Mouse (Mus musculus) CH12.LX (cell line): ENCODE data around the gene Afdn. TPM values are rescaled to one million over a fixed set of nuclear protein-coding genes. Genes with fewer than 3 reads are reported as not detected.
"Not testable (repeated sequence)": the region's sequence is repeated elsewhere in the genome, so short reads cannot be mapped to it uniquely, and the experiment has no call there.

Experiments
- DNase-seq: peaks from one replicate; pipeline ENCODE4 v3.0.0-alpha.2; 2013; ENCODE audit errors: extremely low read depth
- H3K27ac ChIP-seq: 2 replicates; pipeline ENCODE4 v1.5.1; 2012; ENCODE audit warnings: low read depth, mild to moderate bottlenecking, control low read depth, moderate library complexity; ENCODE audit not compliant: insufficient read depth
- H3K27me3 ChIP-seq: replicated peaks from 2 replicates; pipeline ENCODE3; 2012; ENCODE audit warnings: inconsistent platforms
- H3K36me3 ChIP-seq, 2 experiments: replicated peaks in 1 of 2; 2 replicates each; pipeline versions ENCODE3 to v1.6.1; 2012; ENCODE audit warnings: inconsistent platforms in 1 of 2, low read length in 1 of 2, mild to moderate bottlenecking in 1 of 2, mixed read lengths in 1 of 2, moderate library complexity in 1 of 2; ENCODE audit not compliant: control insufficient read depth in 1 of 2, insufficient read depth in 1 of 2
- H3K4me1 ChIP-seq, 2 experiments: 2 replicates each; pipeline ENCODE4 v1.6.1; 2012; ENCODE audit warnings: inconsistent platforms in 1 of 2, moderate library complexity in 1 of 2; ENCODE audit not compliant: insufficient read depth in 2 of 2, control insufficient read depth in 1 of 2
- H3K4me2 ChIP-seq: 2 replicates; pipeline ENCODE4 v1.6.1; 2012; ENCODE audit warnings: low read depth, mild to moderate bottlenecking, control low read depth; ENCODE audit not compliant: poor library complexity, insufficient read depth, severe bottlenecking
- H3K4me3 ChIP-seq, 3 experiments: fragments of 150-350 bp in 1 of 3; sonication (generic) in 1 of 3; replicated peaks in 1 of 3; 2 replicates each; pipeline versions ENCODE3 to v1.5.1; 2011 to 2012; ENCODE audit warnings: low read depth in 2 of 3, low read length in 2 of 3, mild to moderate bottlenecking in 2 of 3, moderate library complexity in 2 of 3, control low read depth in 1 of 3, improper control_type of control experiment in 1 of 3, inconsistent platforms in 1 of 3, mixed read lengths in 1 of 3; ENCODE audit not compliant: poor library complexity in 1 of 3
- H3K79me2 ChIP-seq: replicated peaks from 2 replicates; pipeline ENCODE4 v1.6.1; 2012; ENCODE audit warnings: mild to moderate bottlenecking, moderate library complexity; ENCODE audit not compliant: control insufficient read depth, poor library complexity, insufficient read depth, severe bottlenecking; ENCODE audit errors: extremely low read depth
- H3K9ac ChIP-seq: 2 replicates; pipeline ENCODE4 v1.6.1; 2012; ENCODE audit warnings: low read depth, mild to moderate bottlenecking, control low read depth, moderate library complexity; ENCODE audit not compliant: insufficient read depth
- H3K9me3 ChIP-seq: replicated peaks from 2 replicates; pipeline ENCODE3; 2012; ENCODE audit warnings: low read length, inconsistent platforms, mixed read lengths
- CTCF ChIP-seq, 2 experiments: IDR thresholded peaks in 1 of 2; conservative IDR thresholded peaks in 1 of 2; 2 replicates each; pipeline ENCODE4 v1.5.1; 2011 to 2012; ENCODE audit warnings: low read depth in 2 of 2, low read length in 2 of 2, improper control_type of control experiment in 1 of 2, inconsistent platforms in 1 of 2, mild to moderate bottlenecking in 1 of 2, moderate library complexity in 1 of 2
- ELF1 ChIP-seq: IDR thresholded peaks from 2 replicates; pipeline ENCODE4 v1.6.1; 2014; ENCODE audit warnings: low read depth, mild to moderate bottlenecking, inconsistent platforms, low read length, improper control_type of control experiment
- EP300 ChIP-seq: IDR thresholded peaks from 2 replicates; pipeline ENCODE4 v1.6.1; 2011; ENCODE audit warnings: low read length, improper control_type of control experiment
- ETS1 ChIP-seq: conservative IDR thresholded peaks from 2 replicates; pipeline ENCODE4 v1.6.1; 2012; ENCODE audit warnings: low read depth, mild to moderate bottlenecking, inconsistent platforms, low read length, improper control_type of control experiment, moderate library complexity
- GABPA ChIP-seq: IDR thresholded peaks from 2 replicates; pipeline ENCODE4 v1.6.1; 2012; ENCODE audit warnings: low read depth, low read length, improper control_type of control experiment, inconsistent platforms; ENCODE audit not compliant: insufficient replicate concordance
- JUN ChIP-seq: IDR thresholded peaks from 2 replicates; pipeline ENCODE4 v1.6.1; 2011; ENCODE audit warnings: low read depth, mild to moderate bottlenecking, low read length, improper control_type of control experiment, moderate library complexity; ENCODE audit not compliant: insufficient read depth
- MAFK ChIP-seq: IDR thresholded peaks from 2 replicates; pipeline ENCODE4 v1.6.1; 2011; ENCODE audit warnings: low read length, improper control_type of control experiment; ENCODE audit not compliant: insufficient replicate concordance
- UBTF ChIP-seq: IDR thresholded peaks from 2 replicates; pipeline ENCODE4 v1.6.1; 2012; ENCODE audit warnings: low read depth, mild to moderate bottlenecking, inconsistent platforms, low read length, improper control_type of control experiment, moderate library complexity
- USF1 ChIP-seq: IDR thresholded peaks from 2 replicates; pipeline ENCODE4 v1.6.1; 2014; ENCODE audit warnings: low read depth, mild to moderate bottlenecking, inconsistent platforms, low read length, improper control_type of control experiment
- ZMIZ1 ChIP-seq: IDR thresholded peaks from 2 replicates; pipeline ENCODE4 v1.6.1; 2012; ENCODE audit warnings: low read depth, mild to moderate bottlenecking, inconsistent platforms, low read length, improper control_type of control experiment
- ZNF384 ChIP-seq: IDR thresholded peaks from 2 replicates; pipeline ENCODE4 v1.6.1; 2012; ENCODE audit warnings: low read depth, low read length, improper control_type of control experiment, inconsistent platforms
- dilution Hi-C: fragments of 300-500 bp; cut with MboI; formaldehyde crosslinking; loops from 2 replicates; pipeline ENCODE4 v1.14.3; 2020; ENCODE audit warnings: low sequenced_read_pairs; ENCODE audit not compliant: extremely low pct_unique_long_range_greater_than_20kb, extremely low pct_ligation_motif_present
- in situ Hi-C: fragments of 300-500 bp; cut with MboI; formaldehyde crosslinking; loops from 3 replicates; pipeline ENCODE4 v1.14.3; 2019; ENCODE audit warnings: low sequenced_read_pairs, low pct_ligation_motif_present, low pct_unique_long_range_greater_than_20kb, mixed read lengths
- polyA plus RNA-seq: library from polyadenylated mRNA; unstranded; fragments of >175 nt; gene quantifications from 2 replicates; pipeline ENCODE4 v1.2.1, GENCODE M21; 2012; ENCODE audit warnings: low read depth; ENCODE audit not compliant: insufficient read length
- total RNA-seq, 2 experiments: library from RNA; depleted of rRNA; stranded (reverse); fragments of 300-350 nt in 1 of 2; fragments of >200 nt in 1 of 2; gene quantifications; 2 replicates each; pipeline ENCODE4 v1.2.3; 2012 to 2014

Afdn gene
- total and polyA plus RNA-seq, 3 experiments: 11.5 to 18.3 (median 18.0) TPM

DNA sequence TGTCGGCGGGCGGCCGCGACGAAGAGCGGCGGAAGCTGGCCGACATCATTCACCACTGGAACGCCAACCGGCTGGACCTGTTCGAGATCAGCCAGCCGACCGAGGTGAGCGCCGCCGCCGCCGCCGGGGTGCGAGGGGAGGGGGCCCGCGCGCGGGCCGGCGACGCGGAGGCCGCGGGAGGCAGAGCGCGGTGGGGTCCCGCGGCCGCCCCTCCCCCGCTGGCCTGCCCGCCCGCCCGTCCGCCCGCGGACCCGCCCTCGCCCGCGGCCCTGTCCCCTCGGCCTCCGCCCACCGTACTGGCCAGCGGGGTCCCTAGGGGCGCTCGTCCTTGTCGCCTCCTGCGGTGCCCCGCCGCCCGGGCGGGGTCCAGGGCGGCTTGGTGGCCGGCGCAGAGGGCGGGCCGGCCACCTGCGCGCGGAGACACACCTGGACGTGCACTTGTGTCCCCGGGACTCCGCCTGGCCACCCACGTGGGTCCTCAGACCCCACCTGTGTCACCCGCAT lies 388 bp downstream of the Afdn start:
- H3K27ac ChIP-seq: no peak overlapping the region
- no peaks in the 10 kb centered on the region for H3K36me3 ChIP-seq
- TF ChIP-seq ZNF384: no peak
- no peak for TF ChIP-seq EP300
- TF ChIP-seq ELF1: no peak
- TF ChIP-seq GABPA: no peak
- TF ChIP-seq MAFK: no peak
- TF ChIP-seq UBTF: no peak
- no peak for TF ChIP-seq ZMIZ1
- H3K4me2 ChIP-seq: peak overlapping the region; percentile 96
- H3K9me3 ChIP-seq: peaks cover 6% of the 10 kb centered on the region
- peaks cover 6 to 11% of the 10 kb centered on the region in 2 experiments; a peak in 3 of 4 replicates for H3K4me1 ChIP-seq
- DNase-seq: no peak
- in situ Hi-C loops: no loop called here
- H3K4me3 ChIP-seq: peak overlapping the region; percentile 32 to 85 (median 63)
- peaks cover 17% of the 10 kb centered on the region for H3K27me3 ChIP-seq
- dilution Hi-C loops: no loop called here
- peak overlapping the region; percentile 71 for H3K9ac ChIP-seq
- 0 out of 2 replicates have a peak, but pooled peaks cover 2% of the 10 kb centered on the region for H3K79me2 ChIP-seq

DNA sequence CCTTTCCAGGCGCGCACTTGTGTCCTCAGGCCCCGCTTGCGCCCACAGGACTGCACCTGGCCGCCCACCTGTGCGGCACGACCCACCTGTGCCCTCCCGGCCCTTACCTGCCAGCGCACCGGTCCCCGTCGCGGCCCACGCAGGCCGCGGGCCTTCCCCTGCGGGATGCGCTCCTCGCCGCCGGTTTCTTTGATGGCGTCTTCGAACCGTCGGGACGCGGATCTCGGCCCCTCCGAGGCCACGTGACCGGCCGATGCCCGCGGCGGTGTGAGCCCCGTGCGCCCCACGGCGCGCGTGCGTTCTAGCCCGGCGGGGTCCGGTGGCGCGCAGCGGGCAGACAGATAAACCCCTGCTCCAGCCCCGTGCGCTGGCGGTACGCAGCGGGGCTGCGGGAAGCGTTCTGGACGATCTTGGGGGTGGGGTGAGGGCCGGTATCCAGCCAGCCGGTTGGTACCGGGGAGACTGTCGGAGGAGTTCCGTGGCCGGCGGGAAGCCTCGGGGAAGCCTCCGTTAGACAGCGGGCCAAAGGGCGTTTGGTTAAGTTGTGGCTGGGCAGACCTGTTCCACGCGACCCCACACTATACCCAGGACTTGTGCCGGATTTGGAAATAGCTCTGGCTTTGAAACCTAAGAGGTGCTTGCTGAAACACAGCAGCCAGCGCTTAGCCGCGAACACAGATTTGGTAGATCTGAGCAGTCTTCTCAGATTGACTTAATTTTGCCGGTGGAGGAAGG lies 1.0 kb downstream of the Afdn start, which contains the start of gene Tcte2:
TSS of gene Tcte2 (minus strand) at position 647 of the 735 bp plus-strand sequence.
- peak within 1 kb of the TSS; percentile 71 for H3K9ac ChIP-seq
- no peak for DNase-seq

DNA sequence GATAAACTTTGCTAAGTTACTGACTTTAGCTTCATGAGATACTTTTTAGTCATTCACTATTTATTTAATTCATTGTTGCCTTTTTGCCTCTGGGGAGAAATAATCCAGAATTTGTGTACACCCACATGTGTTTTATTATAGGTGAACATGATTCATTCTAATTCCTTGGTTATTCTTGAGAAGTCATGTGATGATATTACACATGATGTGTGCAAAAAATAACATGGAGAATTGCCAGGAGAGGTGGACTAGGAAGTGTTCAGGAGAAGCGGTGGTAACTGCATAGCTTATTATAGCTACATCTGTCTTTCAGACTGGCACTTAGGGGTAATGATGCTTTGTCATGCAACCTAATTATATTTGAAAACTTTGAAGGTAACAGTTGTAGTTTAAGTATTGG lies 3.5 kb downstream of the Afdn start:
- Histone ChIP-seq H3K4me3 (no peak overlapping the region), H3K36me3 (no peaks in the 10 kb centered on the region), H3K79me2 (0 out of 2 replicates have a peak, but pooled peaks cover 2% of the 10 kb centered on the region), H3K9me3 (peaks cover 6% of the 10 kb centered on the region), H3K4me2 (no peak overlapping the region), H3K4me1 (peaks cover 6 to 11% of the 10 kb centered on the region in 2 experiments; a peak in 3 of 4 replicates)
- no peak for DNase-seq
- no peak for TF ChIP-seq ETS1
- TF ChIP-seq JUN: no peak
- TF ChIP-seq GABPA: no peak
- TF ChIP-seq, all 38 proteins: peak for 0
- in situ Hi-C loops: no loop called here
- peaks cover 14% of the 10 kb centered on the region for H3K27me3 ChIP-seq
- no peak overlapping the region for H3K27ac ChIP-seq
- H3K9ac ChIP-seq: no peak overlapping the region
- dilution Hi-C loops: no loop called here

More for the DNA sequence above, 1.0 kb downstream of the Afdn start, which contains the start of gene Tcte2:
- H3K36me3 ChIP-seq: no peaks in the 10 kb centered on the region
- dilution Hi-C loops (no loop called here), in situ Hi-C loops (no loop called here)
- TF ChIP-seq CTCF (conservative IDR thresholded peaks at IDR 0.05 in 1 of 2, IDR thresholded peaks at IDR 0.05 in 1 of 2; ENCODE audit: low read depth in 2 of 2, low read length in 2 of 2) (no peak), USF1 (peak; percentile 27)
- H3K4me2 ChIP-seq: peak within 1 kb of the TSS; percentile 96
- H3K79me2 ChIP-seq: 0 out of 2 replicates have a peak, but pooled peaks cover 2% of the 10 kb centered on the region
- peak within 1 kb of the TSS; percentile 25 to 85 (median 63) for H3K4me3 ChIP-seq
- no peak within 1 kb of the TSS for H3K27ac ChIP-seq
- peaks cover 6 to 11% of the 10 kb centered on the region in 2 experiments; a peak in 3 of 4 replicates for H3K4me1 ChIP-seq
- H3K27me3 ChIP-seq: peaks cover 17% of the 10 kb centered on the region
- peaks cover 6% of the 10 kb centered on the region for H3K9me3 ChIP-seq

DNA sequence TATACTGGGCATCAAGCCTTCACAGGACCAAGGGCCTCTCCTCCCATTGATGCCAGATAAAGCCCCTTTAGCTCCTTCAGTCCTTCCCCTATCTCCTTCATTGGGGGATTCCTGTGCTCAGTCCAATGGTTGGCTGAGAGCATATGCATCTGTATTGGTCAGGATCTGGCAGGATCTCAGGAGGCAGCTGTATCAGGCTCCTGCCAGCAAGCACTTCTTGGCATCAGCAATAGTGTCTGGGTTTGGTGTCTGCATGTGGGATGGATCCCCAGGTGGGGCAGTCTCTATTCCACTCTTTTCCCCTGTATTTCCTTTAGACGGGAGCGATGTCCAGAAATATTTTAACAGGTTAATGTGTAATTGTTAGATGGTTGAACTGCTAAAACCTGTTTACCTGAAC lies 4.6 kb downstream of the Afdn start:
- dilution Hi-C loops, in situ Hi-C loops, H3K27me3 ChIP-seq: not testable (repeated sequence)

More for the DNA sequence above, 4.6 kb downstream of the Afdn start:
- not testable (repeated sequence) for H3K9me3 ChIP-seq, H3K4me3 ChIP-seq, H3K9ac ChIP-seq, DNase-seq, H3K4me1 ChIP-seq, H3K79me2 ChIP-seq, H3K36me3 ChIP-seq, H3K4me2 ChIP-seq, H3K27ac ChIP-seq
